Comparison of ENCODE assay signal across 8 mouse cellular contexts in genomic region chr8:123224278-123225266, GRCm38 (mm10). TPM values are rescaled to one million over a fixed set of nuclear protein-coding genes. Genes with fewer than 3 reads are reported as not detected.
DNase-seq lines count a peak whose midpoint lies in the region; ATAC-seq and TF ChIP-seq lines count a peak whose summit lies in the region.

Gene Cdk10 (plus strand): TSS chr8:123224842.

- peak; percentile 85 for ATAC-seq in frontal cortex, adult (ENCODE audit: low TSS enrichment)
- ATAC-seq in lung, postnatal 0 days: peak; percentile 95

- H3K27me3 ChIP-seq in hindbrain, embryonic 10.5 days (ENCODE audit: insufficient read depth, poor library complexity, severe bottlenecking): no peaks in the 10 kb centered on the region
- no peaks in the 10 kb centered on the region for H3K27me3 ChIP-seq in lung, postnatal 0 days (replicated peaks; ENCODE audit: insufficient read depth, low read length)

- TF ChIP-seq CTCF in lung, postnatal 0 days (IDR thresholded peaks at IDR 0.05): peak; percentile 13; the same call in 1 of the 2 replicates

- WGBS in hindbrain, embryonic 10.5 days: 4% methylated on average over 59 of the region's 59 CpGs
- WGBS in lung, postnatal 0 days: 2% methylated on average over 59 of the region's 59 CpGs

- peak within 1 kb of the TSS; percentile 96 for H3K4me3 ChIP-seq in hindbrain, embryonic 10.5 days
- peak within 1 kb of the TSS; percentile 60 for H3K4me3 ChIP-seq in lung, postnatal 0 days (ENCODE audit: low read depth, low read length)

- H3K27ac ChIP-seq in hindbrain, embryonic 10.5 days: peak within 1 kb of the TSS; percentile 89
- peak within 1 kb of the TSS; percentile 86 for H3K27ac ChIP-seq in lung, postnatal 0 days (ENCODE audit: low read length)

- no peaks in the 10 kb centered on the region for H3K9me3 ChIP-seq in hindbrain, embryonic 10.5 days
- no peaks in the 10 kb centered on the region for H3K9me3 ChIP-seq in lung, postnatal 0 days (ENCODE audit: low read length)

- DNase-seq in MEL-GATA-1-ER (ENCODE audit: extremely low read depth, low read depth): peak; percentile 77
- DNase-seq in cerebellum, adult 8-10 months: peak; percentile 90
- peak; percentile 92 for DNase-seq in hindbrain, embryonic 10.5 days (ENCODE audit: low spot score)
- DNase-seq in layer of hippocampus, adult 9-11 months: peak; percentile 91
- DNase-seq in lung, postnatal 0 days (ENCODE audit: low spot score): peak; percentile 93
- DNase-seq in ovary, postnatal 14 days (ENCODE audit: low spot score): peak; percentile 92
- peak; percentile 91 for DNase-seq in thymus, postnatal 14 days

- TF ChIP-seq EP300 in lung, postnatal 0 days (IDR thresholded peaks at IDR 0.05): no peak

- H3K4me2 ChIP-seq in lung, postnatal 0 days (replicated peaks; ENCODE audit: low read depth, low read length): peak within 1 kb of the TSS; percentile 91

- H3K4me1 ChIP-seq in hindbrain, embryonic 10.5 days (replicated peaks): peaks cover 20% of the 10 kb centered on the region
- peaks cover 3% of the 10 kb centered on the region; the same call in 1 of the 2 replicates for H3K4me1 ChIP-seq in lung, postnatal 0 days (ENCODE audit: insufficient read depth, low read depth, low read length)

- H3K9ac ChIP-seq in lung, postnatal 0 days (replicated peaks; ENCODE audit: low read depth): peak within 1 kb of the TSS; percentile 81

- H3K36me3 ChIP-seq in hindbrain, embryonic 10.5 days: peaks cover 35% of the 10 kb centered on the region
- no peaks in the 10 kb centered on the region for H3K36me3 ChIP-seq in lung, postnatal 0 days (ENCODE audit: insufficient read depth, low read length)

RNA-seq across cellular contexts. Expression of gene Cdk10, which starts in this region (rescaled TPM):
- polyA plus RNA-seq in hindbrain, embryonic 10.5 days (2016; fragmentation: Nextera tagmentation; extraction: Ambion mirVana): 36.7 and 37.2 TPM in 2 replicates
- polyA plus RNA-seq in lung, postnatal 0 days (2015; fragmentation: Nextera tagmentation; extraction: Ambion mirVana): 23.4 and 28.3 TPM in 2 replicates

Comparison
In these comparisons a context has a peak if more than half of its experiments do, and no peak if none do; other contexts are left out.
1. Peak in every context shown above with its lines: DNase-seq, ATAC-seq, H3K4me3 ChIP-seq and H3K27ac ChIP-seq.